ENCODE assay signal across 21 mouse cellular contexts in the genomic region with DNA sequence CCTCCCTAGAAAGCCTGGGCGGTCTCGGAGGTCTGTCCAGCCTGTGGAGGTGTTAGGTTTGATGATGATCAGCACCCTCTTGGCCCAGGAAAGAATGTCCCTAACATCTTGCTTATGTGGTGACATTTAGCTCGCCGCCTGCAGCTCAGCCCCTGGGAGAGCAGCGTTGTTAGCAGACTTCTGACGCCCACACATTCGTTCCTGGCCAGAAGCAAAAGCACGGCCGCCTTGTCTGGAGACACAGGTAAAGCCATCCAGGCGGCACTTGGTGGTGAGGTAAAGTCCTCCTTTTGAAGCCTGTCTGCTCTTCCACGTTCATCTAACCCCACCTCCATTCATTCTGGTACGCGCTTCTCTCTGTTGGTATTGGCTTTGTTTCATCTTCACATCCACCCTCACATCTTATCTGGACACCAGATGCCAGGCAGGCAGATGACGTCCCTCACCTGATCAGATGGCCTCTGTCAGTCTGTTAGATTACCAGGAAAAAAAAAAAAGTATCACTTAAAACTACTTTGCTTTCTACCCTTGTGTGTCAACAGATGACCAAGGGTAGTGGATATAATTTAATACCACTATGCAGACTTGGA. TPM values are rescaled to one million over a fixed set of nuclear protein-coding genes. Genes with fewer than 3 reads are reported as not detected.
DNase-seq lines count a peak whose midpoint lies in the region; TF ChIP-seq lines count a peak whose summit lies in the region.
"Had no signal": no experiment of that assay in that cellular context is flagged by ENCODE, and none has a peak within 500 bp of the region (broad histone marks: within the 10 kb centered on the region; RNA-seq: fewer than 3 reads in every experiment).

No protein-coding gene starts in this region.

- DNase-seq in left cerebral cortex, adult 18-20 months (ENCODE audit: low spot score in 2 of 2) = peak; percentile 22 to 34
- no peak for DNase-seq in left cerebral cortex, postnatal 10 days (ENCODE audit: extremely low spot score in 1 of 2, low spot score in 2 of 2)
- DNase-seq in thymus, adult 2 months = peak; percentile 21
- DNase-seq in thymus, postnatal 0 days (ENCODE audit: low spot score) = no peak
- DNase-seq in naive thymus-derived CD4-positive, alpha-beta T cell, adult 2 months (ENCODE audit: low read depth) = peak; percentile 30
- no peak for DNase-seq in embryo, embryonic 10 days (ENCODE audit: low spot score)
- DNase-seq in kidney, postnatal 10 days = no peak
- DNase-seq: adrenal gland, adult 8-10 months; B cell, adult 2 months; cerebellum, adult 11 months; cerebellum, postnatal 10 days; gastrocnemius, postnatal 36 days; heart, postnatal 36 days; lung, embryonic 14.5 days; lung, postnatal 4 days had no signal

- TF ChIP-seq POLR2A in thymus, adult 2 months (IDR thresholded peaks at IDR 0.05; ENCODE audit: control insufficient read depth, extremely low read depth, insufficient read depth, low read length, poor library complexity) = no peak

- no peak overlapping the region for H3K4me3 ChIP-seq in thymus, adult 2 months (ENCODE audit: control insufficient read depth, insufficient read depth, low read length)
- H3K4me3 ChIP-seq: embryonic facial prominence, embryonic 13.5 days; forebrain, embryonic 15.5 days; intestine, embryonic 15.5 days; kidney, embryonic 15.5 days; stomach, embryonic 15.5 days had no signal

- no peak for TF ChIP-seq CTCF in thymus, adult 2 months (IDR thresholded peaks at IDR 0.05; ENCODE audit: borderline replicate concordance, control insufficient read depth, extremely low read depth, insufficient read depth, low read length, poor library complexity)

- peaks cover 29% of the 10 kb centered on the region for H3K4me1 ChIP-seq in thymus, adult 2 months (replicated peaks; ENCODE audit: control insufficient read depth, insufficient read depth, low read length)
- H3K4me1 ChIP-seq: embryonic facial prominence, embryonic 13.5 days; forebrain, embryonic 15.5 days; intestine, embryonic 15.5 days; kidney, embryonic 15.5 days; stomach, embryonic 15.5 days had no signal

- H3K27me3 ChIP-seq in thymus, adult 2 months (ENCODE audit: control insufficient read depth, insufficient read depth, low read length) = no peaks in the 10 kb centered on the region
- H3K27me3 ChIP-seq: embryonic facial prominence, embryonic 13.5 days; forebrain, embryonic 15.5 days; intestine, embryonic 15.5 days; kidney, embryonic 15.5 days; stomach, embryonic 15.5 days had no signal

- 74% methylated on average over 14 of the region's 14 CpGs for WGBS in thymus, adult 2 months

- H3K27ac ChIP-seq in thymus, adult 2 months (ENCODE audit: control insufficient read depth, insufficient read depth, low read length) = peak overlapping the region; percentile 58
- H3K27ac ChIP-seq: embryonic facial prominence, embryonic 13.5 days; forebrain, embryonic 15.5 days; hindbrain, embryonic 14.5 days; intestine, embryonic 15.5 days; kidney, embryonic 15.5 days; stomach, embryonic 15.5 days had no signal

- intact Hi-C loops in left cerebral cortex, postnatal 10 days (cut with DNase I) = no loop called here

- no peaks in the 10 kb centered on the region for H3K36me3 ChIP-seq in thymus, adult 2 months (ENCODE audit: control insufficient read depth, insufficient read depth, low read length)
- H3K36me3 ChIP-seq: embryonic facial prominence, embryonic 13.5 days; forebrain, embryonic 15.5 days; intestine, embryonic 15.5 days; kidney, embryonic 15.5 days; stomach, embryonic 15.5 days had no signal

RNA-seq across cellular contexts. Expression of a gene that starts 55.1 kb away (rescaled TPM):
- total RNA-seq in left cerebral cortex, adult 18-20 months (2021) = 100 to 1,000 TPM; 111 to 116 TPM
- 100 to 1,000 TPM; 134 to 135 TPM for total RNA-seq in left cerebral cortex, postnatal 10 days (2021)
- polyA plus RNA-seq in thymus, adult 2 months (2012; rRNA removed) = 39.6 and 42.0 TPM in 2 replicates
- 110 and 112 TPM in 2 replicates for polyA plus RNA-seq in thymus, postnatal 0 days (2015; fragmentation: Nextera tagmentation; extraction: Ambion mirVana)

Comparison
In these comparisons a context has a peak if more than half of its experiments do, and no peak if none do; other contexts are left out.
1. DNase-seq: peak in left cerebral cortex, adult 18-20 months (2 of 2), thymus, adult 2 months (single experiment) and naive thymus-derived CD4-positive, alpha-beta T cell, adult 2 months (single experiment); none in left cerebral cortex, postnatal 10 days (0 of 2), thymus, postnatal 0 days (single experiment), embryo, embryonic 10 days (single experiment) and kidney, postnatal 10 days (single experiment).